Mouse (Mus musculus) brain, adult 2 months (tissue): Measurements from ENCODE around the gene Lrch1.

Source experiments
- DNase-seq: peaks from one replicate; pipeline ENCODE4 v3.0.0; 2011; ENCODE audit warnings: low read depth, low spot score

Lrch1 gene

GRCm38 (mm10) chr14:74731221-74732078 is 216.2 kb downstream of the Lrch1 start:
- DNase-seq = no peak

GRCm38 (mm10) chr14:74723541-74723940 is 224.1 kb downstream of the Lrch1 start:
- no peak for DNase-seq

DNA sequence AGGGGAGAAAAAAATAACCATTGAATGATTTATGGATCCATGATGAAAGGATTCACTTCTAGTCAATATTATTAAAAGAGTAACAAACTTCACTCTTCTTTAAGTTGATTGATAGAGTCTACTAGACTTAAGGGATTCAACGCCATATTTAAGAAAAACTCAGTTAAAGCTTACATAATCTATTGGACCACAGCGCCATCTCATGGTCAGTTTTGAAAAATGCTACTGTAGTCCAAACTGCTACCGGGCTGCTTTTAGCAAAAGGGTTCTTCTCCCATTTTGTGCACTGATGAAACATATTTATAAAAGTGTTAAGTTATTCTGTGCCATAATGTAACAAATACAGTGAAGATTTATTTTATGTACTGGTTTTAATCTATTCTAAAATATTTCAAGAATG is 238.6 kb downstream of the Lrch1 start:
- DNase-seq = peak; percentile 77
